Mouse (Mus musculus) macrophage (primary cell): Measurements from ENCODE around the gene Car3. TPM values are rescaled to one million over a fixed set of nuclear protein-coding genes. Genes with fewer than 3 reads are reported as not detected.

Experiments used
- H3K27ac ChIP-seq: fragments of 350-480 bp; formaldehyde crosslinking; 2 replicates; pipeline ENCODE4 v1.9.0; 2021
- H3K36me3 ChIP-seq: fragments of 350-480 bp; formaldehyde crosslinking; 2 replicates; pipeline ENCODE4 v1.9.0; 2021; ENCODE audit errors: inconsistent target
- H3K4me3 ChIP-seq: fragments of 350-480 bp; formaldehyde crosslinking; 2 replicates; pipeline ENCODE4 v1.9.0; 2021; ENCODE audit errors: inconsistent target
- H3K79me2 ChIP-seq: fragments of 350-480 bp; formaldehyde crosslinking; 2 replicates; pipeline ENCODE4 v1.9.0; 2021; ENCODE audit errors: inconsistent target
- WGBS: methylation state at CpG from one replicate; pipeline ENCODE4 v1.1.7; 2026; ENCODE audit warnings: inconsistent platforms; ENCODE audit not compliant: missing documents; 5-methylcytosine and 5-hydroxymethylcytosine counted together
- polyA plus RNA-seq: library from polyadenylated mRNA; stranded (reverse); fragments of 250-400 nt; gene quantifications from 3 replicates; pipeline ENCODE4 v1.2.4, GENCODE M21; 2018; ENCODE audit warnings: inconsistent platforms

Car3 gene
- polyA plus RNA-seq, 1 experiment from 2014 or later, result not detected

DNA sequence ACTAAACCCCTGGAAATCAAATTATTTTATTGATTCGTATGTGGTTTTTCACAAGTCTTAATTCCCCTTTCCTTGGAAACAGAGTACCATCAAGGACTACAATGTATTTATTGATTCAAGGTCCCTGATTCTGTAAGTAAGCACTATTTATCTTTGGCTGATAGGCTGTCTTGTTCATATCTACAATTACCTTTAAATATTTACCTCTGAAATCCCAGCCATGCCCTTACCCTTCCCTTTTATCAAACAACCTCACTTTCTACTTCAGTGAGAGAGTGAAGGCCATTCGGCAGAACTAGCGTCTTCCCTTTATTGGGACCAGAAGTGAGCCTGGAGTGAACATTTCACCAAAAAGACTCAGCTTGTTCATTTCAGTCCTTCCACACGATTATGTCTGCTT is 50.5 kb downstream of the Car3 start:
- 84% methylated on average over 4 of the region's 4 CpGs for WGBS
- Histone ChIP-seq H3K36me3 (no peaks in the 10 kb centered on the region), H3K27ac (no peak overlapping the region), H3K79me2 (no peaks in the 10 kb centered on the region), H3K4me3 (no peak overlapping the region)

DNA sequence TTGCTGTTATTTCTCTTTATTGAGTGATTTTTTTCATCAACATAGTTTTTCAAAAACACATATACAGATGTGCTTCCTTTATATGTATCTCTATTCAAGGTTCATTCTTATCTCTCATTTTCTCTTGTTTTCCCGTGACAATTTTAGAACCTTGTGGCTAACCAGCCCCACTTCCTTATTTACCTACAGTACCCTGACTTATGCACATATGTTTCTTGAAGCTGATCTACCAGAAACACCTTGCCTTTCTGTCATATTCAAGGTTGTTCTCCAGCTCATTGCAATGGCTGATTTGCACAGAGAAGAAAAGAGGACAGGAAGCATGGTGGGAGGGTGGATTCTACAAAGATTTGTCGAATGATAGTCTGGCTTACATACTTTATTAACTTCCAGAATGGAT is 52.0 kb downstream of the Car3 start:
- Histone ChIP-seq H3K4me3 (no peak overlapping the region), H3K36me3 (no peaks in the 10 kb centered on the region), H3K27ac (no peak overlapping the region), H3K79me2 (no peaks in the 10 kb centered on the region)
- WGBS, result 21% methylated on average over 2 of the region's 2 CpGs

DNA sequence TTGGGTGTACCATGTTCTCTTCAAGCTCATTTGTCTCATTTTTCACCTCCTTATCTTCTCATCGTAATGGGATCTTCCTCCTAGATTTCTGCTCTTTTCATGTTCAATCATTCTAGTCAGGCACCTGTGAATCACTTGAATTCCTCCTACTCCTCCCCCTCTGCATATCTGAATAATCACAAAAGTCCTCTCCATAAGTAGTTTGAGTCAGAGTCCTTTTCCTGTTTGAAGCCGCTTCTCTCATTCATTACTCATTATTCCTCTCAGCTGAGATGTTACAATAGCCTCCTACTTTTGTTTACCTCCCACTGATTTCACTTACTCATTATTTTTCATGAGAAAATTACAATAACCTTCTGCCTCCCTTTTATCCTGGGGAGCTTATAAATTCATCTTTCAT is 53.9 kb downstream of the Car3 start:
- no peak overlapping the region for H3K4me3 ChIP-seq
- no peak overlapping the region for H3K27ac ChIP-seq
- H3K36me3 ChIP-seq, result no peaks in the 10 kb centered on the region
- WGBS, result 75% methylated on average over 2 of the region's 2 CpGs
- H3K79me2 ChIP-seq, result no peaks in the 10 kb centered on the region

Other genes starting within 250 kb of the Car3 start
- gene Car13, start 221.8 kb upstream of the Car3 start, polyA plus RNA-seq, result 33.8 to 35.7 TPM (median 34.8 TPM) in 3 replicates
- not detected in 3 replicates for gene Car1, start 55.1 kb upstream of the Car3 start, polyA plus RNA-seq
- gene Car2, start 22.8 kb downstream of the Car3 start, polyA plus RNA-seq, result 0.22 to 0.52 TPM (median 0.23 TPM) in 3 replicates